Mouse (Mus musculus): ENCODE data around the gene Rnf40. TPM values are rescaled to one million over a fixed set of nuclear protein-coding genes. Genes with fewer than 3 reads are reported as not detected.

The Rnf40 gene
- polyA plus RNA-seq (2012; ENCODE audit: insufficient read depth, insufficient read length, low replicate concordance, missing spikeins), result 81.5 TPM in 1 of 2 replicates, not detected in the other

DNA sequence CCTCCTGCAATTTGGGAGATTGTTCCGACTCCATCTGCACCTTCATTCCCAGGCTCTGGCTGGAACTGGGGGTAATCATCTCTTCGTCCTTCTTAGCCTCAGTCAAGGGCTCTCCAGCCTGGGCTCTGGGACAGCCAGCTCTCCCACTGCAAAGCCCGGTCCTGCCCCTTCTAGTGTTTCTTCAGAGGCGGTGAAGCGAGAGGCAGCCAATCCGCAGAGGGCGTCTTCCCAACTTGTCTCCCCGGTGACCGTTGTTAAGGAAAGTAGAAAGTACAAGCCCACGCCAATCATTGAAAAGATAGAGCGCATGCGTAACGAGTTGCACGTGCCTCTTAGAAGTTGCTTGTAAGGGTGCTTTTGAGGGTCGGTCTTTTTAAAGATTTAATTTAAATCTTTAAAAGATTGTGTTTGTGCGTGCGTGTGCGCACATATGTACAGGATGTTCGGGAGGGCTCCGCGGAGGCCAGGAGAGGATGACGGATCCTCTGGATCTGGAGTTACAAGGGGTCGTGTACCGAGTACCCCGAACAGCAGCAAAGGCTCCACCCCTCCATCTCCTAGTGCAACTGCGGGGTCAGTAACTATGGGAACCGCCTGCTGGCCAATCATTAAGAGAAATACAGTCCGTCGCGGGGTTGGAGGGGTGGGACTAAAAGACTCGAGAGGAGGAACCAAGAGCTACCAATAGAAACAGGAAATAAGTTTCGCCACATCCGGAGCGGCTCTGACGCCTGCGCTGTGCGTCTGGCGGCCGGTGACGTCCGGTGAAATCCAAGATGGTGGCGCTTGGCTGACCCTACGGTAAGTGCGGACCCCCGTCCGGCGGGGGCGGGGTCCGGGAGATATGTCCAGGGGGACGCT, at the start of gene Rnf40, which contains the start of gene Ccdc189:
TSS of gene Rnf40 (plus strand) at position 757 of the 861 bp plus-strand sequence.
TSS of gene Ccdc189 (minus strand) at position 585 of the 861 bp plus-strand sequence.
- TF ChIP-seq CTCF (IDR thresholded peaks at IDR 0.05; ENCODE audit: insufficient read depth, low read depth, low read length), result no peak
- TF ChIP-seq POLR2A (IDR thresholded peaks at IDR 0.05; ENCODE audit: insufficient read depth, low read depth, low read length), result peak; percentile 69
- H3K27ac ChIP-seq (ENCODE audit: insufficient read depth, low read depth, low read length), result peak within 1 kb of the TSS; percentile 47
- H3K4me1 ChIP-seq (ENCODE audit: control insufficient read depth, insufficient read depth, low read length), result peaks cover 24% of the 10 kb centered on the region
- WGBS, result under 1% methylated on average over 46 of the region's 50 CpGs
- peak within 1 kb of the TSS; percentile 92 for H3K4me3 ChIP-seq (ENCODE audit: insufficient read depth, low read depth, low read length)

DNA sequence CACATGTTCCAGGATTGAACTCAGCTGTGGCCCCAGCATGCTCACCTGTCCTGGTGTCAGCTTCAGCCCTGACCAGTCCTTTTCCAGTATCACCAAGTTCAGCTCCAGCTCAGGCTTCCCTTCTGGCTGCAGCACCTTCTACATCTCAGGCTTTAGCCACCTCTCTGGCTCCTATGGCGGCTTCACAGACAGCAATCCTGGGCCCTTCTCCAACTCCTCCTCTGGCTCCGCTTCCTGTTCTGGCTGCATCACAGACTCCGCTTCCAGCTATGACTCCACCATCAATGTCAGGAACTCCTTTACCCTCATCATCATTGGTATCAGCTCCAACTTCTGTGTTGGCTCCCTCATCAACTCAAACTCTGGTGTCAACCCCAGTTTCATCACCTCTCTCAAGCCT, 46.9 kb upstream of the Rnf40 start:
- 59% methylated on average over 3 of the region's 3 CpGs for WGBS
- TF ChIP-seq CTCF (IDR thresholded peaks at IDR 0.05; ENCODE audit: insufficient read depth, low read depth, low read length), result no peak
- no peak for TF ChIP-seq POLR2A (IDR thresholded peaks at IDR 0.05; ENCODE audit: insufficient read depth, low read depth, low read length)
- Histone ChIP-seq H3K4me3 (ENCODE audit: insufficient read depth, low read depth, low read length) (no peak overlapping the region), H3K4me1 (ENCODE audit: control insufficient read depth, insufficient read depth, low read length) (peaks cover 9% of the 10 kb centered on the region; the same call in 1 of the 2 replicates), H3K27ac (ENCODE audit: insufficient read depth, low read depth, low read length) (no peak overlapping the region)

DNA sequence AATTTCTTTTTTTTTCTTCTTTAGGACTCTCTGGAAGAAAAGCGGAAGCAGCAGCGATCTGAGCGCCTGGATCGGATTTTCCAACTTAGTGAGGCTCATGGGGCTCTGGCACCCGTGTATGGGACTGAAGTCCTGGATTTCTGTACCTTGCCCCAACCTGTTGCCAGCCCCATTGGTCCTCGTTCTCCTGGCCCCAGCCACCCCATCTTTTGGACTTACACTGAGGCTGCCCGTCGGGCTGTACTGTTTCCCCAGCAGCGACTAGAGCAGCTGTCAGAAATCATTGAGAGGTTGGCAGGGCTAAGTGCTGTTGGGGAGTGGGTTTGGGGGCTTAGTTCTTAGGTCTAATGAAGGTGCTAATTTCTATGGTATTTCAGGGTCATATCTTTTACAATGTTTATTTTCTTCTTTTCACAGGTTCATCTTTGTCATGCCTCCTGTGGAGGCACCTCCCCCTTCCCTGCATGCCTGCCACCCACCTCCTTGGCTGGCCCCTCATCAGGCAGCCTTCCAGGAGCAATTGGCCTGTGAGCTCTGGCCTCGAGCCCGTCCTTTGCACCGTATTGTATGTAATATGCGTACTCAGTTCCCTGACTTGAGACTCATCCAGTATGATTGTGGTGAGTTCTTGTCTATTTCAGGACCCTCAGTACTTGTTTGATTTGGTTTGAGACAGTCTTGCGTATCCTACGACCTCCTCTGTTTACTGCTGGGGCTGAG, 39.3 kb upstream of the Rnf40 start:
- TF ChIP-seq POLR2A (IDR thresholded peaks at IDR 0.05; ENCODE audit: insufficient read depth, low read depth, low read length) (no peak), CTCF (IDR thresholded peaks at IDR 0.05; ENCODE audit: insufficient read depth, low read depth, low read length) (no peak)

DNA sequence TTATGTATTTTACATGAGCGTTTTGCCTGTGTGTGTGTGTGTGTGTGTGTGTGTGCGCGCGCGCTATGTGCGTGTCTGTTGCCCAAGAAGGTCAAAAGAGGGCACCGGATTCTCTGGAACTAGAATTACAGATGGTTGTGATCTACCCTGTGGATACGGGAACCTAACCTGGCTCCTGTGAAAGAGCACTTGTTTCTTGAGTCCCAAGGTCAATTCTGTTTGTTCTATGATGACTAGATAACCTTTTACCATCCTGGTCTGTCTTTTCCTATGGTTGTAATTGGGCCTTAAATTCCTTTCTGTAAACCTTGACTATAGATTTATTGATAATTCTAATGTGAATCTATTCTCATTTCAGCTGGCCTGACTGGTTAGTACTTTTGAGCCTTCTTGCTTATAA, 37.0 kb upstream of the Rnf40 start:
- Histone ChIP-seq H3K4me3 (ENCODE audit: insufficient read depth, low read depth, low read length) (no peak overlapping the region), H3K4me1 (ENCODE audit: control insufficient read depth, insufficient read depth, low read length) (peaks cover 3% of the 10 kb centered on the region; the same call in 1 of the 2 replicates), H3K27ac (ENCODE audit: insufficient read depth, low read depth, low read length) (no peak overlapping the region)
- 94% methylated on average over 8 of the region's 8 CpGs for WGBS
- TF ChIP-seq POLR2A (IDR thresholded peaks at IDR 0.05; ENCODE audit: insufficient read depth, low read depth, low read length), result no peak
- TF ChIP-seq CTCF (IDR thresholded peaks at IDR 0.05; ENCODE audit: insufficient read depth, low read depth, low read length), result no peak

More for the DNA sequence above, 39.3 kb upstream of the Rnf40 start:
- H3K27ac ChIP-seq (ENCODE audit: insufficient read depth, low read depth, low read length), result no peak overlapping the region
- no peak overlapping the region for H3K4me3 ChIP-seq (ENCODE audit: insufficient read depth, low read depth, low read length)
- H3K4me1 ChIP-seq (ENCODE audit: control insufficient read depth, insufficient read depth, low read length), result peaks cover 3% of the 10 kb centered on the region; the same call in 1 of the 2 replicates
- WGBS, result 36% methylated on average over 15 of the region's 15 CpGs

DNA sequence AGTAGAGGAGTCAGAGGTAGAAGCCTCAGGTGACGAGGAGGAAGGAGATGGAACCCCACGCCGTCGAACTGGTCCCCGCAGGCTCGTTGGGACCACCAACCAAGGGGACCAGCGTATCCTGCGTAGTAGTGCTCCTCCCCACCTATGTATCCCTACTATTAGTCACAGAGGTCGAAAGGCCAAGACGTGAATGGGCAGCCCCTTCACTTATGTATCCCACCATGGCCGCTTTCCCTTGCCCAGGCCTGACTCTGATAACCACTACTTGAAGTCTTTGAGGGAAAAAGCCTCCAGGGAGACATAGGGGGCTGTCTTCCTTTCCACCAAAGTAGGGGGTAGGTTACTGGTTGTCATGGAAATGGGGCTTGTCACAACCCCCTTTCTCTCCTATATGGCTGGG, 28.0 kb upstream of the Rnf40 start:
- Histone ChIP-seq H3K4me3 (ENCODE audit: insufficient read depth, low read depth, low read length) (no peak overlapping the region), H3K4me1 (ENCODE audit: control insufficient read depth, insufficient read depth, low read length) (peaks cover 4% of the 10 kb centered on the region; the same call in 1 of the 2 replicates), H3K27ac (ENCODE audit: insufficient read depth, low read depth, low read length) (no peak overlapping the region)
- no peak for TF ChIP-seq CTCF (IDR thresholded peaks at IDR 0.05; ENCODE audit: insufficient read depth, low read depth, low read length)
- TF ChIP-seq POLR2A (IDR thresholded peaks at IDR 0.05; ENCODE audit: insufficient read depth, low read depth, low read length), result no peak
- WGBS, result 96% methylated on average over 11 of the region's 11 CpGs

DNA sequence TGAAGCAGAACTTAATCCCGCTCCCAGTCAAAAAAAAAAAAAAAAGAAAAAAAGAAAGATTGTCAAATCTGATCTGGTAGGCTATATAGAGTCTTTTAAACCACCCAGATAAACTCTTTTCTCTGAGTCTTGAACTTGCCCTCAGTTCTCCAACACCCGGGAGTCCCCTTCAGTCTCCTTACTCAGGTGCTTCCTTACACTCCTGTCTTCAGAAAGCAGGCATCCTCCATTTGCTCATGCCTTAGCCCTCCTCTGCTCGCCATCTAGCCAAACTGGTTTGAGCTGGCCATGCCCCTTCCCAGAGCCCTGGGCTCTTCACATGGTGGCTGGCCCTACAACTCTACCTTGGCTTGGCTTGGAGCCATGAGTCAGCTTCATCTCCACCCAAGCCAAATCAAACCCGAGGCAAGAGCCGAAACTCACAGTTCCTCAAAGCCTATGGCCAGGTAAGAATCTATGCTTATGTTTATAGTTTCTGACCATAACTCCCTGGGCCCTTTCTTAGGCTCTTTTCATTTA, 27.2 kb upstream of the Rnf40 start, which contains the start of gene Tmem265:
TSS of gene Tmem265 (plus strand) at position 51 of the 519 bp plus-strand sequence.
- 81% methylated on average over 5 of the region's 5 CpGs for WGBS
- TF ChIP-seq CTCF (IDR thresholded peaks at IDR 0.05; ENCODE audit: insufficient read depth, low read depth, low read length) (no peak), POLR2A (IDR thresholded peaks at IDR 0.05; ENCODE audit: insufficient read depth, low read depth, low read length) (no peak)
- H3K4me3 ChIP-seq (ENCODE audit: insufficient read depth, low read depth, low read length), result no peak within 1 kb of the TSS

DNA sequence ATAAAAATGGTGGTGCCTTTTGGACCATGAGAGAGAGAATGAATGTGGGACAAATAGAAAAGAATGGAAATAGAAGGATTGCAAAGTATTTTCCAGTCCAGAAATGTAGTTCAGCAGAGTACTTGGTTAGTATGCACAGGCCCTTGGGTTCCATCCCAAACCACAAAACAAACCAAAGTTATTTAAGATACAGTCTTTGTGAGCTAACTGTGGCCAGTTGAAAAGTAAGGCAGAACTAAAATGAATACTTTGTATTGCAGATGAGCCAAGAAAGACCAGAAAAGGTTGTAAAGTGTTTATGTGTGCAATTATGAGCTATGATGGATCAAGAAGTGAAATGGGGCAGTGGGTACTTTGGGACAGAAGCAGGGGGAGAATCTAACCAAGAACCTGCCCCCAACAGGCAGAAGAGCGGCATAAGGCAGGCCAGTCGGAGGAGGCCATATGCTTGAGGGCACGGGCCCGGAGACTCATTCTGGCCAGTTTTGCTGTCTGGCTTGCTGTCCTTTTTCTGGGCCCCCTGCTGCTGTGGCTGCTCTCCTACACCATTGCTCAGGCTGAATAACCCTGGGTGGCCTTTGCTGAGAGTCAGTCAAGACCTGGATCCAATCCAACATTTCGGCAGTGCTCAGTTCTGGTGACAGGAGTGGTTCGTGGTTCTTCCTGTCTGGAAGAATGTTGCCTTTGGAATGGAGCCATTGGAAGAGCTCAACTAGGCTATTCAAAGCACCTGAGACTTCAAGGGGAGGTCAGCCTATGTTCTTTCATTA, 24.0 kb upstream of the Rnf40 start:
- H3K27ac ChIP-seq (ENCODE audit: insufficient read depth, low read depth, low read length), result peak overlapping the region; percentile 21; the same call in 1 of the 2 replicates
- peaks cover 4% of the 10 kb centered on the region; the same call in 1 of the 2 replicates for H3K4me1 ChIP-seq (ENCODE audit: control insufficient read depth, insufficient read depth, low read length)
- TF ChIP-seq POLR2A (IDR thresholded peaks at IDR 0.05; ENCODE audit: insufficient read depth, low read depth, low read length), result no peak
- no peak for TF ChIP-seq CTCF (IDR thresholded peaks at IDR 0.05; ENCODE audit: insufficient read depth, low read depth, low read length)
- 48% methylated on average over 6 of the region's 6 CpGs for WGBS
- H3K4me3 ChIP-seq (ENCODE audit: insufficient read depth, low read depth, low read length), result no peak overlapping the region

More for the DNA sequence above, 27.2 kb upstream of the Rnf40 start, which contains the start of gene Tmem265:
- H3K4me1 ChIP-seq (ENCODE audit: control insufficient read depth, insufficient read depth, low read length), result peaks cover 4% of the 10 kb centered on the region; the same call in 1 of the 2 replicates
- no peak within 1 kb of the TSS for H3K27ac ChIP-seq (ENCODE audit: insufficient read depth, low read depth, low read length)

Measured in olfactory bulb, adult 2 months (tissue).